Mouse (Mus musculus) midbrain, embryonic 13.5 days (tissue): ENCODE measurements around the gene Myh9. TPM values are rescaled to one million over a fixed set of nuclear protein-coding genes. Genes with fewer than 3 reads are reported as not detected.
A peak's percentile ranks its signal among the peaks of the same experiment; 100 is the strongest.

Source experiments
- ATAC-seq: fragments of 200-750 bp; cut with Nextera tagmentation; 2 replicates; pipeline ENCODE4 v1.8.0; 2017; ENCODE audit warnings: mild to moderate bottlenecking, moderate TSS enrichment, moderate library complexity
- H3K27ac ChIP-seq: fragments of 300-500 bp; sonication (generic); 2 replicates; pipeline ENCODE4 v1.5.1; 2015; ENCODE audit warnings: inconsistent platforms, mild to moderate bottlenecking, moderate library complexity
- H3K27me3 ChIP-seq: fragments of 300-500 bp; sonication (generic); 2 replicates; pipeline ENCODE4 v1.6.1; 2015; ENCODE audit warnings: mild to moderate bottlenecking, inconsistent platforms
- H3K36me3 ChIP-seq: fragments of 300-500 bp; sonication (generic); 2 replicates; pipeline ENCODE4 v1.6.1; 2015; ENCODE audit warnings: mild to moderate bottlenecking, inconsistent platforms
- H3K4me1 ChIP-seq: fragments of 300-500 bp; sonication (generic); replicated peaks from 2 replicates; pipeline ENCODE4 v1.6.1; 2015; ENCODE audit warnings: inconsistent platforms
- H3K4me2 ChIP-seq: fragments of 300-500 bp; sonication (generic); replicated peaks from 2 replicates; pipeline ENCODE4 v1.6.1; 2015; ENCODE audit warnings: moderate library complexity, mild to moderate bottlenecking, inconsistent platforms
- H3K4me3 ChIP-seq: fragments of 300-500 bp; sonication (generic); replicated peaks from 2 replicates; pipeline ENCODE4 v1.5.1; 2015; ENCODE audit warnings: mild to moderate bottlenecking, inconsistent platforms
- H3K9ac ChIP-seq: fragments of 300-500 bp; sonication (generic); replicated peaks from 2 replicates; pipeline ENCODE4 v1.6.1; 2015; ENCODE audit warnings: mild to moderate bottlenecking, inconsistent platforms
- H3K9me3 ChIP-seq: fragments of 300-500 bp; sonication (generic); 2 replicates; pipeline ENCODE4 v1.6.1; 2016; ENCODE audit warnings: mild to moderate bottlenecking, inconsistent platforms
- WGBS: fragments of 180-500 bp; shearing (Covaris S2); methylation state at CpG from one replicate; pipeline ENCODE4 v1.1.7; 2015; 5-methylcytosine and 5-hydroxymethylcytosine counted together
- polyA plus RNA-seq: library from polyadenylated mRNA; unstranded; fragments of >200 nt; fragmentation: Nextera tagmentation; extraction: Ambion mirVana; gene quantifications from 2 replicates; pipeline ENCODE4 v1.2.1, GENCODE M21; 2015

The Myh9 gene
- polyA plus RNA-seq, 1 experiment from 2014 or later: 14.1 TPM

DNA sequence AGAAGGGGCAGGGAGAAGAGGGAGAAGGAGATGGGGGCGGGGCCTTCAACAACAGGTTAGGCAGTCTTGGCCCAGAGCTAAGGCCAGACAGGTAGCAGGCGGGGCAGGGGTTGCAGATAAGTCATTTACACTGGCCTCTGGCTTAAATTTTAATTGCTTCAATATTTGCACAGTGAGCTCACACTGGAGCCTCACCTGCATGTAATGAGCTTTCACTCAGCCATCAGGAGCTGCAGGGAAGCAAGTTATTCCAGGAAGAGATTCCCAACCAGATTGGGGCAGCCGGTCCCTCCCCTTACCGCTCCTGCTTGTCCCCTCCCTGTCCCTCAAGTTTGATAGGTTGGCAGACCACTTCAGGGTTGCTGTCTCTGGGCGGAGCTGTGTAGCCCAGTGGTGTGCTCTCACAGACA lies 19.9 kb downstream of the Myh9 start:
- no peak for ATAC-seq
- Histone ChIP-seq H3K4me3 (no peak overlapping the region), H3K4me1 (peaks cover 15% of the 10 kb centered on the region), H3K4me2 (no peak overlapping the region), H3K9ac (no peak overlapping the region), H3K36me3 (no peaks in the 10 kb centered on the region), H3K27ac (no peak overlapping the region), H3K9me3 (no peaks in the 10 kb centered on the region), H3K27me3 (no peaks in the 10 kb centered on the region)
- WGBS: 68% methylated on average over 5 of the region's 5 CpGs

GRCm38 (mm10) chr15:77821424-77821823 lies 20.6 kb downstream of the Myh9 start:
- no peak overlapping the region for H3K4me2 ChIP-seq
- H3K36me3 ChIP-seq: no peaks in the 10 kb centered on the region
- 75% methylated on average over 7 of the region's 7 CpGs for WGBS
- H3K27me3 ChIP-seq: no peaks in the 10 kb centered on the region
- H3K4me1 ChIP-seq: peaks cover 13% of the 10 kb centered on the region
- H3K9me3 ChIP-seq: no peaks in the 10 kb centered on the region
- no peak overlapping the region for H3K9ac ChIP-seq
- H3K27ac ChIP-seq: no peak overlapping the region
- no peak overlapping the region for H3K4me3 ChIP-seq
- no peak for ATAC-seq

- H3K27ac ChIP-seq: no peak overlapping the region
- no peak overlapping the region for H3K4me2 ChIP-seq
- no peak overlapping the region for H3K4me3 ChIP-seq
- no peaks in the 10 kb centered on the region for H3K36me3 ChIP-seq
- ATAC-seq: no peak
- H3K9ac ChIP-seq: no peak overlapping the region
- WGBS: 83% methylated on average over 3 of the region's 3 CpGs
- no peaks in the 10 kb centered on the region for H3K9me3 ChIP-seq
- no peaks in the 10 kb centered on the region for H3K27me3 ChIP-seq
- H3K4me1 ChIP-seq: peaks cover 13% of the 10 kb centered on the region
Measured at GRCm38 (mm10) chr15:77820480-77821163, 21.4 kb downstream of the Myh9 start.

DNA sequence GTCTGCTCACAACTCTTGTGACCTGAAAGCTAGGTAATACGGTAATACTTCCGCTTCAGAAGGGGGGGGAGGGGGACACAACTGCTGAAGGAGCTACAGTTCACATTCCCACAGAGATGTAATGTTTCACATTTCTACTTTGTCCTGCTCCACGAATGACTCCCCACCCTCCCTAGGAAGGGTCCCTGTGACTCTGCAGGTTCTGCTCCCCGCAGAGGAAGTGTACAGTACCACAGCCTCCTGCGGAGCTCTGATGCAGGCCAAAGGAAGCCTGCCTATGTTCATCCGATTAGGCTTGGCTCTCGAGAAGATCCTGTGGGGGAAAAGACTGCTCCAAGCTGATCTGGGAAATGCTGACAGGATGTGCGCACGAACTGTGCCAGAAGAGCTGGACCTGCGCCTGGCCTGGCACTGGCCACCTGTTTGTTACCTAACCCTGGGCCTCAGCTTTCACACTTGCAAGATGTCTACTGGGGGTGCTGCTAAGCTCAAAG lies 22.0 kb downstream of the Myh9 start:
- no peak overlapping the region for H3K4me3 ChIP-seq
- H3K4me1 ChIP-seq: peaks cover 13% of the 10 kb centered on the region
- no peak overlapping the region for H3K9ac ChIP-seq

DNA sequence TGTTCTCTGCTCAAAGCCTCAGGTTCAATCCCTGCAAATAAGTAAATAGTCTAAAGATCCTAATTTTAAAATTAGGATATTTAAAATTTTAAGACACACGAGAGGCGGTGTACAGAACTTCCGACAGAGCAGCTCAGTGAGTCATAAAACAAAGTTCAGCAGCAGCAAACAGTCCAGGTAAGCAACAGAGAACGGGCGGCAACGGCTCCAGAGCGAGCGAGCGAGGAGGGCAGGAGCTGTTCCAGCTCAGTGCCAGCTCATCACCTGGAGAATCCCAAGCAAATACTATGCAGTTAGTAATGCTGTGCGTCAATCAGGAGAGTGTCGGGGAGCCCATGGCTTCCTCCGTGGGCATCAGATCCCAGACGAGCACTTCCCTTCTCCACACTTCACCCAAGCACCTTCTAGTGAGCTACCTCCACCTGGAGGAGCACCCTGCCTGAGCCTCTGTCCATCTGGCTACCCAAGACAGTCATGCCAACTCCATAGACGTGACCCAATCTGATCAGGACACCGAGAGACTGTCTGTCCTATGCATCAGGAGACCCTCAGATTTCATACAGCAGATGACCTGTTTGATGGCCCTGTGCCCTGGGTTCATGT lies 23.3 kb downstream of the Myh9 start:
- Histone ChIP-seq H3K4me3 (no peak overlapping the region), H3K9me3 (no peaks in the 10 kb centered on the region), H3K4me2 (no peak overlapping the region), H3K9ac (no peak overlapping the region), H3K36me3 (no peaks in the 10 kb centered on the region), H3K27me3 (no peaks in the 10 kb centered on the region), H3K27ac (no peak overlapping the region), H3K4me1 (peaks cover 12% of the 10 kb centered on the region)
- 90% methylated on average over 15 of the region's 15 CpGs for WGBS
- no peak for ATAC-seq

More for the DNA sequence above, 22.0 kb downstream of the Myh9 start:
- H3K4me2 ChIP-seq: no peak overlapping the region
- ATAC-seq: no peak
- H3K27me3 ChIP-seq: no peaks in the 10 kb centered on the region
- H3K27ac ChIP-seq: no peak overlapping the region
- no peaks in the 10 kb centered on the region for H3K9me3 ChIP-seq
- WGBS: 84% methylated on average over 10 of the region's 10 CpGs
- H3K36me3 ChIP-seq: no peaks in the 10 kb centered on the region

GRCm38 (mm10) chr15:77817417-77817816 lies 24.6 kb downstream of the Myh9 start:
- H3K27ac ChIP-seq: no peak overlapping the region

DNA sequence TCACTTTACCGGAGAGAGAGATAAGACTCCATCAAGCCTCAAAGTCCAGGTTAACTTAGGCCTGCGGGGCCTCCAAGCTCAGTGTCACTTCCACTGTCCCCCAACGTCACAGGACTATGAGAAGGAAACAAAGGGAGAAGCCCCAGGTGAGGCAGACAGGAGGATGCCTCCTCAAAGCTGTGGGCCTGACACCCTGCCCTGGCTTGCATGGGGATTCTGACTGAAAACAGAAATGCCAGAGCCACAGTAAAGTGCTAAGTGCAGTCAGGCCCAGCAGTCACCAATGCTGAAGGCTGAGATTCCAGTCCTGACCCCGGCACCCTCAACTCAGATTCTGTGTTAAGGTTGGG lies 25.4 kb downstream of the Myh9 start:
- Histone ChIP-seq H3K36me3 (no peaks in the 10 kb centered on the region), H3K4me2 (no peak overlapping the region), H3K27ac (no peak overlapping the region), H3K4me1 (peaks cover 11% of the 10 kb centered on the region), H3K9me3 (no peaks in the 10 kb centered on the region), H3K9ac (no peak overlapping the region), H3K27me3 (no peaks in the 10 kb centered on the region), H3K4me3 (no peak overlapping the region)
- ATAC-seq: no peak
- 84% methylated on average over 4 of the region's 4 CpGs for WGBS

More at GRCm38 (mm10) chr15:77817417-77817816, 24.6 kb downstream of the Myh9 start:
- WGBS: 53% methylated on average over 7 of the region's 7 CpGs
- Histone ChIP-seq H3K27me3 (no peaks in the 10 kb centered on the region), H3K4me3 (no peak overlapping the region), H3K36me3 (no peaks in the 10 kb centered on the region), H3K4me1 (peaks cover 10% of the 10 kb centered on the region), H3K9ac (no peak overlapping the region), H3K9me3 (no peaks in the 10 kb centered on the region), H3K4me2 (no peak overlapping the region)
- ATAC-seq: no peak

DNA sequence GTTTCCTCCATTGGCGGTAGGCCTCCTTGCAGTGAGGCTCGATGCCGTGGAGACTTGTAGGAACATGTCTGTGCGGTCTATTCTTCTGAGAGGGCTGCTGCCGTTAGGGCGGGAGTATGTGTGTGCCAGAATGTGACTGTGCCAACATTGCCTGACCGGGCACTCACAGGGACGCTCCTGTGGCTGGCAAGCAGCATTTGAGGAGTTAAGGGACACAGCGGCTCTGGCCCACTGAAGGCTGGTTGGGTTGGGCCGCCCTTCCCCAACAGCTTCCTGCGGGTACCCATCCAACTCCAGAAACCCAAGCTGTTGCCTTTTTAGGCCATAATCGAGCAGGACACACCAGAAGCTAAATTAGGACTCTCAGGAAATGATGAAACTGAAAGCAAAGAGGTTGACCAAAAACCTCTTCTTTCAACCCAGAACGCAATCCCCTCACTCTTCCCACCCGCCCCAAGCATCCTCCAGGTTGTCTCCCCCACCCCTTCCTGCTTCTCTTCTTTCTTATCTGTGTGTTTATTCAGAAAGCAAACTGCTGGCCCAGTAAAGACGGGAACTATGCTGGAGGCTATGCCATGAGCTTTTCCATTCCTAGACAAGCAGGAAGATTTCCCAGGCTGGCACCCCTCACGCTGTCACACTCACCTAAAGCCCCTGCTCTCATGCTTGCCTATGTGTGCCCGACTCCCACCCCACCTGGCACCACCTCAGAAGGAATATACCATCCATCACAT lies 25.9 kb downstream of the Myh9 start:
- no peaks in the 10 kb centered on the region for H3K9me3 ChIP-seq
- 89% methylated on average over 17 of the region's 17 CpGs for WGBS
- no peaks in the 10 kb centered on the region for H3K27me3 ChIP-seq
- H3K4me3 ChIP-seq: no peak overlapping the region
- no peak overlapping the region for H3K27ac ChIP-seq
- no peak overlapping the region for H3K4me2 ChIP-seq
- ATAC-seq: no peak
- H3K4me1 ChIP-seq: peaks cover 16% of the 10 kb centered on the region
- H3K36me3 ChIP-seq: no peaks in the 10 kb centered on the region
- no peak overlapping the region for H3K9ac ChIP-seq

DNA sequence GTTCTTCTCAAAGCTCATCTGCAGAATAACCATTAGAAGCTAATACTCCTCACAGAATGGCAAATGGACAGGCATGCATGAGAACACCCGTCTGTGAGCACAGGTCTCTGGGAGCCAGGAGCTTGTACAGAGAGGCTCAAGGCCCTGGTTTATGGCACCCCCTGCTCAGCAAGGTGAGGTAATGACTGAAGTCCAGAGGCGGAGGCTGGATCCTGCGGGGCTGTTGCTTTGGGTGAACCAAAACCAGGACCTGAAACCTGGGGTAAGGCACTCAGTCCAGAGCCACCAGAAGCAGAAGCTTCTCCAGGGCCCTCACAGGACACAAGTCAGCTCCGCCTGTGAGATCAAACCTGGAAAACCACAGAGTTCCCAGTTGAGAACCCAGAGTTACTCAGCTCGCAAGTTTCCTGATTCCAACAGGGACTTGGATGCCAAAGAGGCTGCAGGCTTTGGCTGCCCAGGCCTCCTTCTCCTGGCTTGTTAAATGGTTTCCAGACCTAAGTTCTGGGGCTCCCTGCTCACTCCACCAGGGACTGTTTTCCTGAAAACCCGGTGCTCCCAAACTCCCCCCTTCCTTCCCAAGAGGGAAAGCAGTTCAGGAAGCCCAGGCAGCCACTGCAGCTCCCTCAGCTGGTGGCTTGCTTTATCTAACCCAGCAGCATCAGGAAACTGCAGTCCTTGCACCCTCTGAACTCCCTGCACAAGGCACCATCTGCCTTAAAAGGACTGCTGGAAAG lies 28.2 kb downstream of the Myh9 start:
- no peaks in the 10 kb centered on the region for H3K9me3 ChIP-seq
- no peaks in the 10 kb centered on the region for H3K36me3 ChIP-seq
- no peak overlapping the region for H3K27ac ChIP-seq
- H3K4me2 ChIP-seq: no peak overlapping the region
- no peaks in the 10 kb centered on the region for H3K27me3 ChIP-seq
- WGBS: 78% methylated on average over 6 of the region's 6 CpGs
- H3K4me3 ChIP-seq: no peak overlapping the region
- ATAC-seq: no peak
- H3K4me1 ChIP-seq: peaks cover 28% of the 10 kb centered on the region
- no peak overlapping the region for H3K9ac ChIP-seq

DNA sequence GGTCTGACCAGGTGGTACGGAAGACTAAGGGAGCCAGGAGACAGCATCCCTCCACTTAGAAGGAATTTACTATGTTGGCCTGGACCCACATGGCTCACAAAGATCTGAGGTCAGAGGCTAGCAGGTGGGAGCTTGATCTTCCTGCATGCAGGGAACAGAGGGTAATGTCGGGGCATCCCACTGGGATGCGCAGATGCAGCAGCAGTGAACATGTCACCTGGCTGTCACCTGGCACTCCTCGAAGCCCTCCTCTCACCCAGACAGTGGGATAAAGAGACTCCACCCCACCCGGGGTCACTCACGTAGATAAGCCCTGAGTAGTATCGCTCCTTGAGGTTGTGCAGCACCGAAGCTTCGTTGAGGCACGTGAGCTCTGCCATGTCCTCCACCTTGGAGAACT lies 29.4 kb downstream of the Myh9 start:
- no peak overlapping the region for H3K4me2 ChIP-seq
- ATAC-seq: no peak
- H3K4me1 ChIP-seq: peaks cover 23% of the 10 kb centered on the region
- H3K9me3 ChIP-seq: no peaks in the 10 kb centered on the region
- no peak overlapping the region for H3K27ac ChIP-seq
- H3K36me3 ChIP-seq: peaks cover 3% of the 10 kb centered on the region
- 96% methylated on average over 10 of the region's 10 CpGs for WGBS
- no peaks in the 10 kb centered on the region for H3K27me3 ChIP-seq
- H3K4me3 ChIP-seq: no peak overlapping the region
- H3K9ac ChIP-seq: no peak overlapping the region

GRCm38 (mm10) chr15:77811099-77811760 lies 30.7 kb downstream of the Myh9 start:
- Histone ChIP-seq H3K27ac (peak overlapping the region; percentile 19), H3K9me3 (no peaks in the 10 kb centered on the region), H3K4me3 (no peak overlapping the region), H3K27me3 (no peaks in the 10 kb centered on the region), H3K4me1 (peaks cover 18% of the 10 kb centered on the region), H3K4me2 (no peak overlapping the region), H3K36me3 (peaks cover 14% of the 10 kb centered on the region), H3K9ac (no peak overlapping the region)
- WGBS: 66% methylated on average over 11 of the region's 11 CpGs
- ATAC-seq: peak; percentile 57; the same call in 1 of the 2 replicates
